Mouse (Mus musculus) stomach, embryonic 14.5 days (tissue): ENCODE results near the gene Chid1. TPM values are rescaled to one million over a fixed set of nuclear protein-coding genes. Genes with fewer than 3 reads are reported as not detected.
A peak's percentile ranks its signal among the peaks of the same experiment; 100 is the strongest.
"Not testable (repeated sequence)": the region's sequence is repeated elsewhere in the genome, so short reads cannot be mapped to it uniquely, and the experiment has no call there.

Experiments used
- ATAC-seq: fragments of 200-750 bp; cut with Nextera tagmentation; 2 replicates; pipeline ENCODE4 v1.8.0; 2017; ENCODE audit warnings: low read depth, moderate TSS enrichment; ENCODE audit not compliant: insufficient number of reproducible peaks, insufficient read depth, low FRiP score
- H3K27ac ChIP-seq: fragments of 300-500 bp; sonication (generic); 2 replicates; pipeline ENCODE4 v1.5.1; 2014; ENCODE audit warnings: mild to moderate bottlenecking, low read length, moderate library complexity, mixed read lengths
- H3K27me3 ChIP-seq: fragments of 300-500 bp; sonication (generic); 2 replicates; pipeline ENCODE4 v1.6.1; 2014; ENCODE audit warnings: low read length, control low read depth, mixed read lengths; ENCODE audit not compliant: control insufficient read depth, insufficient read depth
- H3K36me3 ChIP-seq: fragments of 300-500 bp; sonication (generic); 2 replicates; pipeline ENCODE4 v1.6.1; 2014; ENCODE audit warnings: mild to moderate bottlenecking, control low read depth, low read length, moderate library complexity, mixed read lengths; ENCODE audit not compliant: control insufficient read depth, insufficient read depth
- H3K4me1 ChIP-seq: fragments of 300-500 bp; sonication (generic); 2 replicates; pipeline ENCODE4 v1.6.1; 2014; ENCODE audit warnings: low read length, control low read depth, mixed read lengths; ENCODE audit not compliant: control insufficient read depth, insufficient read depth
- H3K4me2 ChIP-seq: fragments of 300-500 bp; sonication (generic); replicated peaks from 2 replicates; pipeline ENCODE4 v1.6.1; 2014; ENCODE audit warnings: low read depth, low read length, control low read depth
- H3K4me3 ChIP-seq: fragments of 300-500 bp; sonication (generic); 2 replicates; pipeline ENCODE4 v1.5.1; 2014; ENCODE audit warnings: low read depth, low read length, control low read depth
- H3K9ac ChIP-seq: fragments of 300-500 bp; sonication (generic); replicated peaks from 2 replicates; pipeline ENCODE4 v1.6.1; 2014; ENCODE audit warnings: low read depth, mild to moderate bottlenecking, control low read depth, low read length, moderate library complexity, mixed read lengths
- H3K9me3 ChIP-seq: fragments of 300-500 bp; sonication (generic); 2 replicates; pipeline ENCODE4 v1.6.1; 2016; ENCODE audit warnings: low read depth, low read length, control low read depth; ENCODE audit not compliant: control insufficient read depth
- WGBS: fragments of 180-500 bp; shearing (Covaris S2); extraction: QIAGEN DNeasy Blood & Tissue Kit; methylation state at CpG from one replicate; pipeline ENCODE4 v1.1.7; 2014; 5-methylcytosine and 5-hydroxymethylcytosine counted together
- polyA plus RNA-seq: library from polyadenylated mRNA; unstranded; fragments of >200 nt; fragmentation: Nextera tagmentation; extraction: Ambion mirVana; gene quantifications from 2 replicates; pipeline ENCODE4 v1.2.1, GENCODE M21; 2014

Gene Chid1
- polyA plus RNA-seq, 1 experiment from 2014 or later: 37.4 TPM

- Histone ChIP-seq H3K4me2 (peak within 1 kb of the TSS; percentile 88), H3K4me3 (peak within 1 kb of the TSS; percentile 69), H3K9ac (peak within 1 kb of the TSS; percentile 87), H3K36me3 (peaks cover 36% of the 10 kb centered on the region), H3K9me3 (no peaks in the 10 kb centered on the region), H3K27ac (peak within 1 kb of the TSS; percentile 86), H3K27me3 (no peaks in the 10 kb centered on the region), H3K4me1 (peaks cover 24% of the 10 kb centered on the region)
- ATAC-seq: peak; percentile 88
- under 1% methylated on average over 63 of the region's 63 CpGs for WGBS
Measured at GRCm38 (mm10) chr7:141447110-141447991, 92.3 kb downstream of the Chid1 start, which contains the start of gene Rplp2. Gene Rplp2, plus strand, starts transcription at chr7:141447370.

GRCm38 (mm10) chr7:141446374-141446773 is 93.3 kb downstream of the Chid1 start:
- H3K27me3 ChIP-seq, ATAC-seq, H3K27ac ChIP-seq, H3K4me3 ChIP-seq, H3K9ac ChIP-seq, H3K9me3 ChIP-seq: not testable (repeated sequence)
- peak overlapping the region; percentile 88 for H3K4me2 ChIP-seq
- H3K4me1 ChIP-seq: peaks cover 27% of the 10 kb centered on the region
- peaks cover 27% of the 10 kb centered on the region for H3K36me3 ChIP-seq
- WGBS: 68% methylated on average over 3 of the region's 3 CpGs

GRCm38 (mm10) chr7:141443828-141444237 is 95.8 kb downstream of the Chid1 start, which contains the start of gene Pidd1:
Gene Pidd1, minus strand, starts transcription at chr7:141444025.
- under 1% methylated on average over 25 of the region's 25 CpGs for WGBS
- H3K9me3 ChIP-seq: no peaks in the 10 kb centered on the region
- H3K9ac ChIP-seq: peak within 1 kb of the TSS; percentile 60
- H3K4me3 ChIP-seq: peak within 1 kb of the TSS; percentile 42
- peaks cover 13% of the 10 kb centered on the region; the same call in 1 of the 2 replicates for H3K36me3 ChIP-seq
- H3K4me2 ChIP-seq: peak within 1 kb of the TSS; percentile 65
- peak within 1 kb of the TSS; percentile 63; the same call in 1 of the 2 replicates for H3K27ac ChIP-seq
- H3K27me3 ChIP-seq: no peaks in the 10 kb centered on the region
- H3K4me1 ChIP-seq: peaks cover 25% of the 10 kb centered on the region
- peak; percentile 64; the same call in 1 of the 2 replicates for ATAC-seq

Other genes with a start within 250 kb of the Chid1 start
- 0.20 and 0.35 TPM in 2 replicates for gene Drd4, start 247.9 kb downstream of the Chid1 start, polyA plus RNA-seq
- 80.2 and 82.9 TPM in 2 replicates for gene Deaf1, start 212.2 kb downstream of the Chid1 start, polyA plus RNA-seq
- 30.8 and 32.4 TPM in 2 replicates for gene Tmem80, start 212.1 kb downstream of the Chid1 start, polyA plus RNA-seq
- 28.1 and 30.6 TPM in 2 replicates for gene Eps8l2, start 201.0 kb downstream of the Chid1 start, polyA plus RNA-seq
- gene Taldo1, start 147.7 kb downstream of the Chid1 start, polyA plus RNA-seq: 252 and 262 TPM in 2 replicates
- 57.8 and 61.4 TPM in 2 replicates for gene Gatd1, start 125.7 kb downstream of the Chid1 start, polyA plus RNA-seq
- gene Cend1, start 110.4 kb downstream of the Chid1 start, polyA plus RNA-seq: 1.8 and 1.9 TPM in 2 replicates
- 31.5 and 34.0 TPM in 2 replicates for gene Slc25a22, start 102.0 kb downstream of the Chid1 start, polyA plus RNA-seq
- 8.5 and 10.1 TPM in 2 replicates for gene Pidd1, start 95.8 kb downstream of the Chid1 start, polyA plus RNA-seq
- gene Rplp2, start 92.5 kb downstream of the Chid1 start, polyA plus RNA-seq: 1,504 and 1,535 TPM in 2 replicates
- gene Pnpla2, start 84.7 kb downstream of the Chid1 start, polyA plus RNA-seq: 21.7 and 26.0 TPM in 2 replicates
- 15.5 and 20.2 TPM in 2 replicates for gene Cracr2b, start 78.8 kb downstream of the Chid1 start, polyA plus RNA-seq
- 87.0 and 94.0 TPM in 2 replicates for gene Cd151, start 72.5 kb downstream of the Chid1 start, polyA plus RNA-seq
- 65.1 and 72.3 TPM in 2 replicates for gene Polr2l, start 64.7 kb downstream of the Chid1 start, polyA plus RNA-seq
- 72.1 and 76.7 TPM in 2 replicates for gene Tspan4, start 64.6 kb downstream of the Chid1 start, polyA plus RNA-seq
- 70.4 and 71.8 TPM in 2 replicates for gene Ap2a2, start 22.3 kb upstream of the Chid1 start, polyA plus RNA-seq
- 1.2 and 1.6 TPM in 2 replicates for gene Muc6, start 115.5 kb upstream of the Chid1 start, polyA plus RNA-seq
- 0.45 and 0.57 TPM in 2 replicates for gene Muc2, start 150.5 kb upstream of the Chid1 start, polyA plus RNA-seq
- 3.4 and 3.5 TPM in 2 replicates for gene Muc5ac, start 249.1 kb upstream of the Chid1 start, polyA plus RNA-seq